Mouse (Mus musculus): ENCODE measurements around the gene Nim1k. TPM values are rescaled to one million over a fixed set of nuclear protein-coding genes. Genes with fewer than 3 reads are reported as not detected.
"Not testable (repeated sequence)": the region's sequence is repeated elsewhere in the genome, so short reads cannot be mapped to it uniquely, and the experiment has no call there.

The Nim1k gene
- total RNA-seq, 2 experiments from 2014 or later = 3.9 to 4.4 TPM

DNA sequence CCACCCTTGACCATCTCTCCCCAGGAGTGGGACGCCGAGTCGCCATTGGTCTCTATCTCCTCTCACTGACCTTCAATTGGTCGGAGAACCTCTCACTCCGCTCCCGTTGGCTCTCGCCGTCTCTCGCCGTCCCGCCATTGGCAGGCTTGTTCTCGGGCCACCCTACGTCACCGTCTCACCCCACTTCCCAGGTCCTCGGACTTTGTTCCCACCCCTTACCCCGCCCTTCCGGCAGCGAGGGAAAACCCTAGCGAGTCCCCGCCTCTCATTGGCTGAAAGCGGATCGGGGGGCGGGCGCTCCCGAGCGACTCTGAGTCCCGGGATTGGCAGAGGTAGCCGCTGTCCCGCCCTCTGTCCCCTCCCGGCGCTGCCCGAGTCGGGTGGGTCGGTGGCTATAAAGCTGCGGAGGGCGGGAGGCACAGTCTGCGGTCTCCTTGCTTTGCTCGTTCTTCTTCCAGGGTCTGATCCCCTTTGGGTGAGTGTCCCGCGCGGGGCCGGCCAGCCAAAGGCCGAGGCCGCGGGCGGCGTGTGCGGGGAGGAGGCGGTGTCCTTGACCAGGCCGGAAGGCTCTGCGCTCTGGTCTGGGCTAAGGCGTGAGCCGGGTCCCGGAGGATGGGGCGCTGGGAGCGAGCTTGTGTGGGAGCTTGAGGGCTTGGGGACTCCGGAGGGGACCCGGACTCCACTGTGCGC, 65.5 kb downstream of the Nim1k start, which contains the start of gene Hmgcs1:
Hmgcs1 (plus strand) TSS at position 341 of the 690 bp plus-strand sequence.
- peak; percentile 96 to 98 for DNase-seq (ENCODE audit: low spot score in 2 of 2)

DNA sequence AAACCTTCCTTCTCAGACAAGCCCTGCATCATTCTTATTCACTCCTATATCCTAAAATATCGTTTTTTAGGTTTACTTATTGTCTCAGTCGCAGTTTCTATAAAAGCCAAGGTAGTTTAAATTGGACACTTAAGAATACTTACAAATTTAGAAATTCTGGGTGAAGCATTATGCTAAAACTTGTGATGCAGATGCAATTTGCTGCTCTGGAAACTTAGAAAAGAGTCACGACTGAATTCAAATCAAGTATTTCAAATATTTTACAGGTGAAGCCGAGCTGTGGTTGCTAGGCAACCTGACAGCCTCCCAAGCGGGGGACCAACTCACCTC, 66.0 kb downstream of the Nim1k start:
- no peak for DNase-seq (ENCODE audit: low spot score in 2 of 2)

DNA sequence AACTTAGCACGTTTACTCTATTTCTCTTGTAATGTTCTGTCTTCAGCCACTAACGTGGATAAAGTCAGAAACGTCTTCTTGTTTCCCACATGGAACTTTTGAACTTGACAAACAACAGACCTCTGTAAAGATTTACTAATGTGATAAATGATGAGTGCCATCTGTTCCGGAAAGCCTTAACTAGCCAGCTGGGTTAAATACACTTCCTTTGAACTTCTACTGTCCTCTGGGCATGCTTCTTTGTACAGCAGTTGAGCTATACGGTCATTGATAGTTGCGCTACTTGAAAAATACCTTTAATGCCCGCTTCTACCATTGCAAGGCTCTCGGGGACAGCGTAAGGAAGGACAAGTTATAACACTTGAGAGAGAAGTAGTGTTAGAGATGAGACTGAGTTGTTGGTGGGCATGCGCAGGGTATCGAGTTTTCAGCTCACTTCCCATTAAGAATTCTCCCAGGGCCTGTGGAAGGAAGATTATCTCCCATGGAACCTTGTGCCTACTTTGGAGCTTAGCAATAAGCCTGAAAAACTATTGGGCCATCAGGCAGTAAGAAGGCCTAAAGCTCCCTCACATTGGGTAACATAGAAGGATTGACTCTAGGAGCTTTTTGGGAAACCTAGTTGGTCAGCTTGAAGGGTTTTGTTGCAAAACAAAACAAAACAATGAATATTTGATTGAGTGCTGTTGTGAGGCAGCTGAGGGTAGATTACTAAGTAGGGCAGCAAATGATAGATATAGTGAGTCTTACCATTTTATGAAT, 71.1 kb downstream of the Nim1k start:
- no peak for DNase-seq (ENCODE audit: low spot score in 2 of 2)

DNA sequence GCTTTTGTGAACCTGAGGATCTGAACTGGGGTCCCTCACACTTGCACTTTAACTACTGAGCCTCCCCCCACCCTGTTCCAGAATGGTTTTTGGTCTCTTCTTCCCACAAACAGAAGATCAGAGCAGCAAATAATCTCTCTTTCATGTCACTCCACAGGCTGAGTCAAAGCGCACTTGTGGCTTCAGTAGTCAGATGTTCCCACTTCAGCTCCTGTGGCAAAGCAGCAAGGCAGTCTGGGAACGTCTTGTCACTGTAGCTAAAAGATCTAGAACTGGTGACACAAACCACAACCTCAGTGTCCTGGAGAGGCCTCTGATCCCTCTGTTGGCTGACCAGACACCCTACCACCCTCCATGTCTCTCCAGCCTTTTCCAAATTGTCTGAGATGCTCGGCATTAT, 74.5 kb downstream of the Nim1k start:
- no peak for DNase-seq (ENCODE audit: low spot score in 2 of 2)

DNA sequence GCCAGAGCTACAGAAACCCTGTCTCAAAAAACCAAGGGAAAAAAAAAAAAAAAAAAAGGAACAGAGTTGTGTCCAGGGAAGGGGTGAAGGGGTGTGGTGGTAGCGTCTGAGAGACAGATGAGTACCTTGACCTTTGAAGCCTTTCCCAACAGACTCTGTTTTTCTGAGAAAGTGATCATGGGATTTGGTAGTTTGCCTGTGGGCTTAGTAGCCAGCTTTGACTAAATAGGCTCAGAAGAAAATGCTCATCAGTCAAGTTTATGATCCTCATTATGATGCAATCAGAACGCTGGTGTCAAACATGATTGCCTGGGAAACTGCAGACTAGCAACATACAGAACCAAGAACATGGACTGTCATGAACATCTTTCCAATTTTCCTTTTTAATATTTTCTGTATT, 76.0 kb downstream of the Nim1k start:
- no peak for DNase-seq (ENCODE audit: low spot score in 2 of 2)

DNA sequence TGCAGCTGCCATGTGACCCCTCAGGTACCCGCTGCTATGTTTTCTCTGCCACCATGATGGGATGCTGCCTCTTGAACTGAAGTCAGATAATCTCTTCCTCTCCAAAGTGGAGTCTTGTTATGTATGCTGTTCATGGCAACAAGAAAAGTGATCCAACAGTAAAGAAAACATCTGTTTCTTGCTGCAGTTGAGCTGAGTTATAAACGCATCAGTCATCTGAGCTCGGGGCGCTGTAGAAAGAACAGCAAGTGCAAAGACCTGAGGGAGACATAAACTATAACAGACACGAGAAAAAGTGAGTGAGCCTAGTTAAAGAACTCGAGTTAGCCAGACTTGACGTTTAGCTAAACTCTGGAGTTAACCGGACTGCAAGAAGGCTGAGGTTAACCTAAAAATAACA, 76.9 kb downstream of the Nim1k start:
- DNase-seq (ENCODE audit: low spot score in 2 of 2) = no peak

DNA sequence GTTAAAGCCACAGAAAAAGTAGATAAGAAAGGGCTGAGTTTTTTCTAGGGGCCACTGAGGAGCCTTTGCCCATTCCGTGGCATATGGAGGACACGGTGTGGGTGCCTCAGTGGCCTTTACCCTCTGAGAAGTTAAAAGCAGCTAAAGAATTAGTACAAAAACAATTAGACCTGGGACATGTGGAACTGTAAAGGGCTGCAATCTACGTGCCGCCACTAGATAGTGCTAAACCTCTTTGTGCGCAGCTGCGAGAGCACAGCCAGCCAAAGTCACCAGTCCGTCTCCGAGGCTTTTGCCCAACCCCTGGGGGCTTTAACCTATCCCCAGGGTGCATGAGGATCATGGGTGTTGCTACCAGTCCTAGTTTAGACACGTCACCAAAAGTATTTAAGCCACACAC, 94.3 kb downstream of the Nim1k start:
- DNase-seq (ENCODE audit: low spot score in 2 of 2) = not testable (repeated sequence)

Other genes with a start within 250 kb of the Nim1k start
- 1 to 10 TPM in 1 of 2 experiments, under 1 TPM in 1; 0.67 to 1.1 TPM for gene Ccl28, start 132.1 kb downstream of the Nim1k start, total RNA-seq (2021)
- 100 to 1,000 TPM; 211 to 213 TPM for gene Hmgcs1, start 65.5 kb downstream of the Nim1k start, total RNA-seq (2021)
- gene Zfp131, start 35.0 kb upstream of the Nim1k start, total RNA-seq (2021) = 10 to 100 TPM; 39.1 to 41.9 TPM
- gene AF067063, start 74.3 kb upstream of the Nim1k start, total RNA-seq (2021) = not detected
- gene D13Ertd608e, start 80.1 kb upstream of the Nim1k start, total RNA-seq (2021) = not detected
- gene Tcstv1, start 138.9 kb upstream of the Nim1k start, total RNA-seq (2021) = not detected
- gene Gm21761, start 173.4 kb upstream of the Nim1k start, total RNA-seq (2021) = not detected
- gene B020031M17Rik, start 194.9 kb upstream of the Nim1k start, total RNA-seq (2021) = not detected